Mouse (Mus musculus): ENCODE measurements around the gene Ercc4.

The Ercc4 gene

DNA sequence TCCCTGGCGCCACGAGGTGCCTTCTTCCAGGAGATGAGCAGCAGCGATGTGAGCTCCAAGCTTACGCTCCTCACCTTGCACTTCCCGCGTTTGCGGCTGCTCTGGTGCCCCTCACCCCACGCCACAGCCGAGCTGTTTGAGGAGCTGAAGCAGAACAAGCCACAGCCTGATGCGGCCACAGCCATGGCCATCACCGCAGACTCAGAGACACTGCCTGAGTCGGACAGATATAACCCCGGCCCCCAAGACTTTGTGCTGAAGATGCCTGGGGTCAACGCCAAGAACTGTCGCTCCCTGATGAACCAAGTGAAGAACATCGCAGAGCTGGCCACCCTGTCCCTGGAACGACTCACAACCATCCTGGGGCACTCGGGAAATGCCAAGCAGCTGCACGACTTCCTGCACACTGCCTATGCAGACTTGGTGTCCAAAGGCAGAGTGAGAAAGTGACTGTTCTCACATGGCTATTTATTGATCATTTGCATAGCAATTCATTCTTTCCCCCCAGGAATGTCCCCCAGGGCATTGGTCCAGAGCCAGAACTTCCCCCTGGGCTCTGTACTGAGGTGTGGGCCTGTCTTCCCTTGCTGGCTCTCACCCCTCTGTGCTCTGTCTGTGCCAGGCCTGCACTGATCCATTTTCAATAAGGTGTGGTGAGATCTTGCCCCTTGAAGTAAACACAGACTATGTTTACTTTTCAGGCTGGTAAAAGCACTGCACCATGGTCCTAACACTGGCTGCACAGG lies 38.5 kb downstream of the Ercc4 start:
- no peak for DNase-seq (ENCODE audit: low spot score in 2 of 2)

DNA sequence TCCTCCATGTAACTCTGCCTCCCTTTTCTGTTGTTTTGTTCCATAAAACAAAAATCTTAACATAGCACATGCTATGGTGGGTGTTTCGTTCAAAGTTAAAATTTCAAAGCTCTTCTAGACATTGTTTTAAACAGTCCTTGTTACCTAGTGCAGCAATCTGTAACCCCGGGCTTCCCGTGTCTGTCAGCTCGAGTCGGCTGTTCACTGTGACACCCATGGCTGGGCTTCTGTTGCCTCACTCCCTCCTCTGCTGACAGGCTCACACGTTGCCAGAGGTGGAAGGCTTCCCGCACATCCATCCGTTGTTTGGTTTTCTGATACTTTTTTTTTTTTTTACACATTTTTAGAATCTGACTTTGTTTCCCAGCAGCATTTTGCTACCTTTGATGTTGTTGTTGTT lies 40.5 kb downstream of the Ercc4 start:
- no peak for DNase-seq (ENCODE audit: low spot score in 2 of 2)

DNA sequence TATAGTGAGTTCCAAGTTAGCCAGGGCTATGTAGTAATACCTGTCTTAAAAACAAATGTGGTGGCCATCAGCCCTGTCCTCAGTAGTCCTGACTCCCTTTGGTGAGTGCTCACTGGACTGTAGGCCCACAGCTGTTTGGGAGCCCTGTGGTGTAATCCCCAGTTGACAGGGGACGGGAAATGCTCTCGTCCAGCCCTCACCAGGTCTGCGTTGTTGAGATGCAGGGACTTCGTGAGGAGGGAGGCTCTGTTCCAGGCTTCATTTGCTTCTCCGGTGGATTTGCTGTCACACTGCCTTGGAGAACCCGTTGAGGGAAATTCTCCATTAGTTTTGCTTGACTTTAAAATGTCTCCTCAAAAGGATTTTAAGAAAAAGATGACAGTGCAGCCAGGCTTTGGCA lies 41.3 kb downstream of the Ercc4 start:
- no peak for DNase-seq (ENCODE audit: low spot score in 2 of 2)

DNA sequence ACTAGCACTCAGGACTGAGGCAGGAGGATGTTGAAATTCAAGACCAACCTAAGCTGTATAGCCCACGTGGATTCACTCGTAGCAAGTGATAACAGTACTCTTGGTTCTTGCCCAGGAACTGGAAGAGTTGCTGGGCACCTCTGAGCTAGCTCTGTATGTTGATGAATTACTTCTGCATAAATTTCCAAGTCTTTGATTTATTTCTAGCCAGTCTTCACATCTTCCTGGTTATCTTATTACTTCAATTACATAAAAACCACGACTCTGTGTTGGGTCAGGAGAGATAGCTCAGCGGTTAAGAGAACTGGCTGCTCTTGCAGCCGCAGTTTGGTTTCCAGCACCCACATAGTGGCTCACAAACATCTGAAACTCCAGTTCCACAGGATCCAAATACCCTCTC lies 43.0 kb downstream of the Ercc4 start:
- DNase-seq (ENCODE audit: low spot score in 2 of 2) = no peak

DNA sequence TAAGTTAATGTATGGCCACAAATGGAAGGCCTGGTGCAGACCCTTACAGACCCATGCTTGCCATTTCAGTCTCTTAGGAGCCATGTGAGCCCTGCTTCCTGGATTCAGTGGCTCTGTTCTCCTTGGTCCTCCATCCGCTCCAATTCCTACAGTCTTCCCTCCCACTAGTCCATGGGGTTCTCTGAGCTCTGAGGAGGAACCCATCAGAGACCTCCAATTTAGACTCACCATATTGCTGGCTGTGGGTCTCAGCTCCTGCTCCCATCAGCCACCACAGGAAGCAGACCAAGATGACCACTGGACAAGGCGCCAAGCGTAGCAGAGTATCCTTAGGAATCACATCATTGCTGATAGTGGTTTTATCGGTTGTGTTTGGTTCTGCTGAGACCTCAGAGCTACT lies 43.7 kb downstream of the Ercc4 start:
- DNase-seq (ENCODE audit: low spot score in 2 of 2) = no peak

DNA sequence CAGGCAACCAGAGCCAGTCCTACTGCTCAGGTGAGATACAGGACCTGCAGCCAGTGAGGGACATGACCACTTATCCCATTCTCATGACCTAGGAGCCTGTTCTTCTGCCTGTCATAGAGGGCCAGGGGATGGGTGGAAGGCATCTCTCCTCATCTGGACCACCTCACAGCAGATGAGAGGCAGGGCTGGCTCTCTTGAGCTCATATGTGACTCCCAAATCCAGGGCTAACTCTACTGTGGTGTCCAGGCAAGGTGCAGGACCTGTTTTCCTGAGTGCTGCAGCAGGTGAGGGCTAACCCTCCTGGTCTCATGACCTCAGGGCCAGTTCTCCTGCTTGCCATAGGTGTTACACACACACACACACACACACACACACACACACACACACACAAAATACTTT lies 44.9 kb downstream of the Ercc4 start:
- DNase-seq (ENCODE audit: low spot score in 2 of 2) = no peak

DNA sequence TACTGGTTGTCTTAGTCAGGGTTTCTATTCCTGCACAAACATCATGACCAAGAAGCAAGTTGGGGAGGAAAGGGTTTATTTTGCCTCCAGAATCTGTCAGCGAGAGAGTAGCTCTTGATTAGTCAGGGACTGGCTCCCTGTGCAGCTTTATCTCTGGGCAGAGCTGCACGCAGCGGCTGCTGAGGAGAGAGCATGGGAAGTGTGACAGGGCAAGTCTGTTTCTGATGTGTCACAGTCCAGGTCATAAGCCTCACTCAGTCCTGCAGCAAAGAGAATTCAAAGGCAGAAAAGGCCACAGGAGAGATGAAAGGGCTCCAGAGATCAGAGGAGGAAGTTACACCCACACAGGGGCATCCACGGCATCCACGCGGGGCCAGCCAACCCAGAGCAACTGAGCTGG lies 47.8 kb downstream of the Ercc4 start:
- DNase-seq (ENCODE audit: low spot score in 2 of 2) = peak in 1 of 2 experiments; percentile 35

DNA sequence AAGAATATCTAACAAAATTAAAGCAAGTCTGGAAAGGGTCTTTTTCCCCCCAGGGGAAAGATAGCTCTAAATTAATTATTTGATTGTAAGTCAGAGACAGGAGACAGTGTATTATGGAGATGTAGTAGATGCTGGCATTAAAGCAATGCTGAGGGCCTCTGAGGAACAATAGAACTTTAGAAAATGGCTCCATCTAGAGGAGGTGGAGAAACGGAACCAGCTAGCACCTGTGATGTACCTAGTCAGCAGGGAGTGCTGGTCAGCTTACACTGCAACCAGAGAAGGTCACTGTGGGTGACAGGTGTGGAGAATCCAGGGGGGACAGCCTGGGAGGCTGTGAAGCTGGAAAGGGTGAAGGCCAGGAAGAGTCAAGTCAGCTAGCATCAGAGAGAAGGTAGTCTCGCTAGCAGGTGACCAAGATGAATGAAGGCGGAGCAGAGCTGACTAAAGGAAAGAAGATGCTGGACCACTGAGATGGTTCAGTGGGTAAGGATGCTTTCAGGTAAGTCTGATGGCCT lies 48.7 kb downstream of the Ercc4 start:
- DNase-seq (ENCODE audit: low spot score in 2 of 2) = no peak

DNA sequence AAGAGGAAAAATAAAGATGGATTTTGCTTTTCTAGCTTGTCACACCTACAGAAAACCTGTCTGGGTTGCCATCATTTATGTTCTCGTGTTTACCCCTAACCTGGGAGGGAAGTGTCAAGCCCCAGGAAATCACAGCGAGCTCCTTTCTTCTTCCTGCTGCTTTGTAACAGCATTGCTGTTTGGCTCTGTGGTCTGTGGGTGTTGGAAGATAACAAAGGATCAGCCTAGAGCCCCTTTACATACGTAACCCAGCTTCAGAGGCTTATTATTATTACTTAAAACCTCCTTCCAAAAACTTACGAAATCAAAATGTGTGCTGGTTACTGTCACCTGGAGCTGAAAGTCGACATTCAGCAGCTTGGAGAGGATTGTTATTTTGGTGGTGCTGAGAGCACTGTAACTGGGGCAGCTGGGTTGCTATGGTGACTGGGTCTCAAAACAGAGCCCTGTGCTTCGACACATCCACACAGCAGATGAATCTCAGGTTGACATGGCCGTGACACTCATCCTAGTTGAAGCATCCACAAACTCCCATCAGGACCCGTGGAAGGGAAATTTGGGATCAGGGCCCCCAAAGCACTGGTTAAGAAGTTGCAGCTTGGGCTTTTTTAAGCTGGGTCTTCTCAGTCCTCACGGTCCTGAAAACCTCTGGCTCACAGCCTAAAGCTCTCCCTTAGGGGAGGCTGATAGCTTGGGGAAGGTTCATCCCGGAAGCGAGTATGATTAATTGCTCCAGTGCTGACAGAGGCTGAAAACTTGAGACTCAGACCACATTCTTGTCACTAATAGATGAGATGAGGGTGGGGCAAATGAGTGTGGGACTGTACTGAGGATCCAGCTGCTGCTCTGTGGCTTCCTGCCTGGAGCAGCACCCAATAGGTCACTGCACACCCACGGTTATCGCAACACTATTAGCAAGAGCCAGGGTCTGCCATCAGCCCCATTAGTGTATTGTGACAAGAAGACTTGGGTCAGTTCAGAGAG lies 49.7 kb downstream of the Ercc4 start:
- DNase-seq (ENCODE audit: low spot score in 2 of 2) = peak; percentile 65 to 78

DNA sequence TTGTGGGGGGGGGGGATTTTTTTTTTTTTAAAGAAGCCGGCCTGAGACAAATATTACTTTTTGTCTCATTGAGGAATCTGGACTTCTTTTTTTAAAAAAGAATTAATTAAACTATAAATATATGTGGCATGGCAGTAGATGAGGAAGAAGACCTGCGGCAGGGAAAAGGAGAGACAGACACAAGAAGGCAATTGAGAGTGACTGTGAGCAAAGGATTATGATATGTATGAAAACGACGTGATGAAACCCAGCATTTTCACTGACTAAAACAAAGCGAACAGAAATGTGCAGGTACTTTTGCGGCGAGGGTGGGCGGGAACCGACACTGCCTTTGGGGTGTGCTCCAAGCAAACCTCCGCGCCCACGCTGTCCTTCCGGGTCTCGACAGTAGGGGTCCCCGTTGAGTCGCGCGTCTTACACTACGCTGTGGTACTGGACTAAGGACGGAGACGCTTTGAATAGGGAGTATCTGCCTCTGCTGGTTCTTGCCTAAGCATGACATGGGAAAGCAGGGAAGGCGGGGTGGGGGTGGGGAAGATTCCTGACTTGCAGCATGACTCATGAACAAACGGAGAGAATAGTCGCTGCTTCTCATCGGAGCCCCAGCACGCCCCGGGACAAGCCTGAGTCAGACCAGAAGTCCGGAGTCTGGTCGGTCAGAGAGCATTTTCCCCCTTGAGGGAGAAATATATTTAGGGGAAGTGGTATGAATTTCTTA lies 50.6 kb downstream of the Ercc4 start:
- peak; percentile 86 to 93 for DNase-seq (ENCODE audit: low spot score in 2 of 2)

DNA sequence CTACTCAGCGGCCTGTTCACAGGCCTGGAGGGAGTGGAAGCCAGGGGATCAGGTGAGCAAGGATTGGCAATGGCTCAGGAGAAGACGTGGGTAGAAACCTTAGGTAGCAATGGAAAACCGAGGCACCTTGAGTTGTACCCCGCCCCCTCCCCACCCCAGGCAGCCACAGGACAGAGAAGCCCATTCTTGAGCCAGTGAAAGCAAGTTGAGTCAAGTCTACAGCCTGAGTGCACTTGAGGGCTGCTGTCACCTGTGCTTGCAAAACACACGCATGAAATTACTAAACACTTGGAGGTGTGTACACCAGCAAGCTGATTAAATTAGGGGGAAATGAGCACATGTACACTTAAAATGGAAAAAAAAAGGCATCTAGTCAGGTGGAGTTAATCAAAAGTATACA lies 52.0 kb downstream of the Ercc4 start:
- no peak for DNase-seq (ENCODE audit: low spot score in 2 of 2)

DNA sequence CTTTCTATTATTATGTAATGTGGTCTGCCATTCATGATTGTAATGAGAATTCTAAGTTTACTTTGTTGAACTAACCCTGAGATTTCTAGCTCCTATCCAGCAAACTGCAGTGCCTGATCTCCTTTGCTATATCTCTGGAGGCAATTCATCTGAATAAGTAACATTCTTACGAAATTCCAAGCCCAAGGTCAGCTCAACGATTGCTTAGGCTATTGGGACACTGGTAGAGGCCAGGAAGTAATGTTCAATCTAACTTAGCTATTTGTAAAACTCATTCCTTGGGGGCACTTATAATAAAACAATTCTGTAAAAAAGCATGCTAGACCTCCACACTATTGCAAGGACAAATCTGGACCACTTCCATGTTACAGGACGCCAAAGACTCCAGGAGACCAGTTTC lies 58.2 kb downstream of the Ercc4 start:
- DNase-seq (ENCODE audit: low spot score in 2 of 2) = no peak

DNA sequence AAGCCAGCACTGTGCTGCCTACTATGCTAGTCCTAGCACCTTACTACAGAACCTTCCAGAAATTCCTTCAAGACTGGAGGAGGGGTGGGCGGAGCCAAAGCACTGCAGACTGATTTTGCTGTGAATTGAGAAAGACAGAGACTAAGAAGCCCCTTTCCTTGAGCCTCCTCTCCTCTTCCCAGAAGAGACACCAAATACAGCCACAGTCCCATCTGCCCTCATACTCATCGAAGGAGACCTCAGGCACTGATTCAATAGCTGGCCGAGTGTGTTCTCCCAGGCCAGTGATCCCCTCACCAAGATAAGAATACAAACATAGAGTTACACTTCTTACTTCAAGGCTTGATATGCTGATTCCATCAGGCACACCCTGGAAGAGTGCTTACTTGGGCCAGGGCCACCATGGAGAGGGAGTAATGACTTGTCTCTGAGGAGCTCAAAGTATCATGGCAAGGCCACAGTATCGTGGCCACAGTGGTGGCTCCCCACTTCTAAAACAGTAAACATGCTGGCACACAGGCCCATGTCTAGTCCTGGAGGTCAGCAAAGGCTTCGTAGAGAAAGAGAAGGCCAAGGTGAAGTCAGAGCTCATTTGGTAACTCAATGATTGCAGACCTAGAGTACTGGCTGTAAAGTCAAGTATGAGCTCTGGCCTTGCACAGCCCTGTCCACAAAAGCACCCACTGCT lies 63.7 kb downstream of the Ercc4 start:
- no peak for DNase-seq (ENCODE audit: low spot score in 2 of 2)

DNA sequence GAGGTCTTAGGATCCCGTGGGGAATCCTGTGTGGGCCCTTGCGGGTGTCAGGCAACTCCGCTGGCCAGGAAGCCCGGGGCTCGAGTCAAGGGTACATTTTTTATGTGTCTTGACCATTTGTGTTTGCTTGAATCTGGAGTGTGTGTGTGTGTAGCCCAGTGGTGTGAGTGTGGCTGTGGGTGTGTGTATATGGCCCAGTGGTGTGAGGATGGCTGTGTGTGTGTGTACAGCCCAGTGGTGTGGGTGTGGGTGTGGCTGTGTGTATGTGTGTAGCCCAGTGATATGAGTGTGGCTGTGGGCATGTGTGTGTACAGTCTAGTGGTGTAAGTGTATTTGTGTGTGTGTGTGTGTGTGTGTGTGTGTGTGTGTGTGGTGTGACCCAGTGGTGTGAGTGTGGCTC lies 73.0 kb downstream of the Ercc4 start:
- DNase-seq (ENCODE audit: low spot score in 2 of 2) = no peak

DNA sequence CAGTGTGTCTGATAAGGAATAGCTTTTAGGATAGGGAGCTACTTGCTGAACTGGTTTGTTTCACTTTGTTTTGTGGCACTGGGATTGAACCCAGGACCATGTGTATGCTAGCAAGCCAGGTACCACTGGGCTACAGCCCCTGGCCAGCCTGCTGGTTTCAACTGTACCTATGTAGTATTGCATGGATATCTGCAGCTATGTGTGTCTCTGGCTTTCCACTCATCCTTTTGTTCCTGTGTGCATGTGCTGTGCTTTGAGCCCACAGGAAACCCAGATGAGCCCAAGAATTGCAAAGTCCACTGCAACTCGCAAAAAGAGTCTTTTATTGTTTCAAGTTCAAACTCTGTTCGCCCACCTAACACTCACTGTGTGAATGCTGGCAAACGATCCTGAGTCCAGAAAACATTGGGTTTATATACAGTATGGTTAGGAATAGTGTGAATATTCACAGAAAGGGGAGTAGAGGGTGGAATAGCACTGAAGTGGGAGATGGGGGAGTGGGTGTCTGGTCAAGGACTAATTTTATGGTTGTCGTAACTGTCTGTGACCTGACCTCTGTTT lies 73.8 kb downstream of the Ercc4 start:
- no peak for DNase-seq (ENCODE audit: low spot score in 2 of 2)

DNA sequence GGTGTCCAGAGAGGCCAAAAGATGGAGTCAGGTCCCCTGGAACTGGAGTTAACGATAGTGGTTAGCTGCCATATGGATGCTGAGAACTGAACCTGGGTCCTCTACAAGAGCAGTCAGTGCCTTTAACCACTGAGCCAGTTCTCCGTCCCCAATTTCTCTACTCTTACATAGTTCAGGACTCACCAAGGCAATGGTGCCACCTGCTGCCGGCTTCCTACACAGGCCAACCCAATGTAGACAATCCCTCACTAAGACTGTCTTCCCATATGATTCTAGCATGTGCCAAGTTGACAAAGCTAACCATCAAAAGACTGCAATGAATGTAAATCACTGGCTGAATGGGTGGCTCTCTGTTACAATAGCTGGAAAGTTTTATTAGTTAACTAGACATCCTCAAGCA lies 74.9 kb downstream of the Ercc4 start:
- no peak for DNase-seq (ENCODE audit: low spot score in 2 of 2)

DNA sequence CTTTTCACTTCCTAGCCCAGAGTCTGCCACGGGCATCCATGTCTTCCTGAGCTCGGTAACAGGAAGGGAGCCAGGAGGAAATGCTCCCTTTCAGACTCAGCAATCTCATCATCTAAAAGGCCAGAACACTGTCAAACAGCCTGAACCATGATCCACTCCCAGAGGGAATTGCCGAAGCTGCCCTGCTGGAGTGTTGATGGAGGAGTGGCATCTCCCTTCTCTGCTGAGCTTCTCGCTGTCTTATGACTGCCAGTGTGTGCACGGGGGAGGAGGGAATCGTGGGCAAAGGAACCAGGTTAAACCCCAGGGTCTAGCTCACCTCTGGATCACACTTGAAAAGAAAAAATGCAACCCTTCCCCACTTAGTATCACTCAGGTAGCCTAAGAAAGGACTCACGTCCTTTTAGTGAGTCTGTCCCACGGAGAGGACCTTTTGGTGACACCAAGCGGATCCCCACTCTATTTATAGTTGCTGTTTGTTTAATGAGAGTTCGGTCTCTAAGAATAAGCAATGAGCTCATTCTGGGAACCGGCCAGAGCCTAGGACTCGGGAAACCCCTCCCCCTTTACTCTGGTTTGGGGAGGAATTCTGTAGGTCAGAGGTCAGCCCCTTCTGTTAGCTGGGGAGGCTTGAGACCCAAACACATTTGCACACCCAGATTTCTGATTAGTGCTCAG lies 80.1 kb downstream of the Ercc4 start:
- peak; percentile 83 to 87 for DNase-seq (ENCODE audit: low spot score in 2 of 2)

DNA sequence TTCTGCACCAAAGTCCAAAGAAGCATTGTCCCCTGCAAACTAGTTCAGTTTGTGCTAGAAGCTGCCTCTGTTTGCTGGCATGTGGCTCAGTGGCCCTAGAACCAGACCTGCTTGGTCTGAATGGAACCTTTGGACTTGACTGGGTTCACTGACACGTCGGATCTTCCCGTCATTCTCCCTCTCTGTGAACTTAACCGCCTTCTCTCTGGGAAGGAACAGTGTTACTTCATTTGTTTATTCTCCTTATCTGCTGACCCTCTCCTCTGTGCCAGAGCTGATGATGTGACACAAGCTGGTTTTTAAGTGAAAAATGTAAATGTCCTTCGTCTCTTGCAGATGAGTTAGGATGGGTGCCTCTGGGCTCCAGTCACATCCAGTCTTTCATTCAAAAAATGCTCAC lies 81.0 kb downstream of the Ercc4 start:
- no peak for DNase-seq (ENCODE audit: low spot score in 2 of 2)

DNA sequence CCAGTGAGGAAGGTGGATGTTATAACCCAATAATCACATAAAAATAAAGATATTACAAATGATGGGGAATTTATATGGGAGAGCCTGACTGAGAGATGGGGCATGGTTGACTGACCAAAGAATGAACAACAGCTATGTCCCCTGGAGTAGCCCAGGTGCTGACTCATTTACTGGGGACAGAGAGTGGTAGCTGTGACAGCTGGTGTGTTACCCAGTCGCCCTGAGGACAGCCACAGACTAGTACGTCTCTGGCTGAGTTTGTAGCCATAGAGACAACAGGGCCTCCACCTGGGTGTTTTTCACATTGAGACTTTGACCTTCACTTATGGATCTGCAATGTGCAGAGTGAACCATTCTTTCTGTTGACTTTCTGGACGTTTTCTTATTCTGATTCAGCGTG lies 81.7 kb downstream of the Ercc4 start:
- no peak for DNase-seq (ENCODE audit: low spot score in 2 of 2)

DNA sequence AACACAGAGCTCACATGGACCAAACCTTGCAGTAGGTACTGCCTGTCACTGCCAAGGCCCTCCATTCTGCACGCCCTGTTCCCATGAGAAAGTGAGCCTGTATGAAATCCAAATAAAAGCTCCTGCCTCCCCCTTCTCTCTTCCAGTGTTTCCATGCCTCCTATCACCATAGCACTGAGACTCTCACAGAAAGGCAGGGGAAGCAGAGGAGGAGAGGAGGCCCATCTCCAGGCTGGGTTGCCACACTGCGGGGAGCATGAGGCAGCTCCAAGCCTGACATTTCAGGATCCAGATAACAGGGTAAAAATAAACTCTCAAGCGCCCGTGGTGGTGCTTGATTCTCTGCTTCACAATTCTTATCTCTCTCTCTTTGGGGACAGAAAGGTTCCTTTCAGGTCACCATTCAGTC lies 84.2 kb downstream of the Ercc4 start:
- peak; percentile 76 to 80 for DNase-seq (ENCODE audit: low spot score in 2 of 2)

DNA sequence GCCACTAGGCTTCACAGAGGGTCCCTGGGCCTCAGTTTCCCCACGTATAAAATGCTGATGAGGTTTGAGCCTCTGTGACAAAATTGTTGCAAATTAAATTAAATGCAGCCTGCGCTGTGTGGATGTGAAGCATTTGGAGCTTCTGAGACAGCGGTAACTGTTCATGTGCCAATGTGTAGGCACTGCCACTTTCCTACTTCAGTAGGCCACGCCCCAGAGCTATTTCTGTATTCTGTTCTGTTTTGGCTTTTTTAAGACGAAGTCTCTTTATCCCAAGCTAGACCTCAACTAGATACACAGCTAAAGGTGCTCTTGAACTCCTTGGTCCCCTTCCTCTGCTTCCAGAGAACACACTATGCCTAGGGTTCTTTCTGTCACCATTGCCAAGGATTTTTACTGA lies 85.4 kb downstream of the Ercc4 start:
- DNase-seq (ENCODE audit: low spot score in 2 of 2) = no peak
